Mouse (Mus musculus): ENCODE results near the gene Cwc22.

DNA sequence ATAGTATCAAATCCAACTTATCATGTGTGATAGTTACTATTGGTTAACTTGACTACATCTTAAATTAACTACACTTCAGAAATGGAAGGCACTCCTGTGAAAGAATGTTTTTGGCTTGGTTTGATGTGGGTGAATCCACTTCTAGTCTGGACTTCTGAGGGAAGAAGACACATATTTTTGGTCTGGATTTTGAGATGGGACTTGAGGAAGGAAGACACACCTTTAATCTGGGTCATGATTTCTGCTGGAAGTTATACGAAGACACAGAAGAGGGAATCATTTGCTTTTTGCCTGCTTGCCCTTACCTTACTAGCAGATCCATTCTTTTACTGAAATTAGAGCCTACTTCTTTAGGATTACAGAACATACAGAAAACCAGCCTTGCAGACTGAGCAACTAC is 25.7 kb upstream of the Cwc22 start:
- TF ChIP-seq TAL1 (IDR thresholded peaks at IDR 0.05; ENCODE audit: low read length) (no peak), GATA1 (IDR thresholded peaks at IDR 0.05; ENCODE audit: low read length) (no peak)

All from erythroblast, embryonic 14.5 days (primary cell).